Comparison of ENCODE assay signal across 15 mouse cellular contexts in genomic region chr4:141017657-141018436, GRCm38 (mm10). TPM values are rescaled to one million over a fixed set of nuclear protein-coding genes. Genes with fewer than 3 reads are reported as not detected.
DNase-seq lines count a peak whose midpoint lies in the region; ATAC-seq lines count a peak whose summit lies in the region.
"Had no signal": no experiment of that assay in that cellular context is flagged by ENCODE, and none has a peak within 500 bp of the region (broad histone marks: within the 10 kb centered on the region; RNA-seq: fewer than 3 reads in every experiment).

No protein-coding gene starts in this region.

- no peak overlapping the region for H3K4me2 ChIP-seq in heart, embryonic 13.5 days
- H3K4me2 ChIP-seq in heart, embryonic 11.5 days = no peak overlapping the region
- H3K4me2 ChIP-seq in lung, embryonic 16.5 days (ENCODE audit: low read depth, low read length) = no peak overlapping the region
- H3K4me2 ChIP-seq in limb, embryonic 13.5 days (replicated peaks) = no peak overlapping the region

- H3K27ac ChIP-seq in heart, embryonic 13.5 days (replicated peaks) = 0 out of 2 replicates have a peak overlapping the region, but pooled peaks have one; percentile 18
- no peak overlapping the region for H3K27ac ChIP-seq in heart, embryonic 11.5 days (ENCODE audit: low read depth, low read length)
- 0 out of 2 replicates have a peak overlapping the region, but pooled peaks have one; percentile 10 for H3K27ac ChIP-seq in lung, embryonic 16.5 days (ENCODE audit: low read length)
- H3K27ac ChIP-seq in limb, embryonic 13.5 days = peak overlapping the region; percentile 58; the same call in 1 of the 2 replicates

- H3K9ac ChIP-seq in heart, embryonic 13.5 days = peak overlapping the region; percentile 28; the same call in 1 of the 2 replicates
- no peak overlapping the region for H3K9ac ChIP-seq in heart, embryonic 11.5 days (ENCODE audit: low read depth, low read length)
- no peak overlapping the region for H3K9ac ChIP-seq in lung, embryonic 16.5 days (ENCODE audit: low read length)
- H3K9ac ChIP-seq in limb, embryonic 13.5 days = no peak overlapping the region
- H3K9ac ChIP-seq: liver, postnatal 0 days had no signal

- 73% methylated on average over 29 of the region's 29 CpGs for WGBS in heart, embryonic 13.5 days
- 81% methylated on average over 29 of the region's 29 CpGs for WGBS in heart, embryonic 11.5 days (ENCODE audit: insufficient replicate concordance)
- 79% methylated on average over 29 of the region's 29 CpGs for WGBS in lung, embryonic 16.5 days
- WGBS in limb, embryonic 13.5 days = 79% methylated on average over 29 of the region's 29 CpGs

- ATAC-seq in heart, embryonic 13.5 days (ENCODE audit: extremely low read depth, insufficient number of reproducible peaks, low FRiP score, low TSS enrichment) = no peak
- ATAC-seq in heart, embryonic 11.5 days (replicated peaks; ENCODE audit: insufficient number of reproducible peaks, low FRiP score, low TSS enrichment) = no peak
- no peak for ATAC-seq in lung, embryonic 16.5 days (ENCODE audit: low read depth)
- ATAC-seq in limb, embryonic 13.5 days (ENCODE audit: low FRiP score, low read depth) = no peak
- no peak for ATAC-seq in monocyte, adult 5-6 weeks (replicated peaks; ENCODE audit: insufficient number of reproducible peaks, low FRiP score, low TSS enrichment, poor library complexity, severe bottlenecking)
- ATAC-seq: CD4-positive, CD25-positive, alpha-beta regulatory T cell, adult 4 months; inflammation-experienced regulatory T-cells, adult 6 months; liver, postnatal 0 days had no signal

- H3K4me1 ChIP-seq in heart, embryonic 13.5 days = peaks cover 69% of the 10 kb centered on the region
- peaks cover 25% of the 10 kb centered on the region for H3K4me1 ChIP-seq in heart, embryonic 11.5 days (ENCODE audit: control insufficient read depth, insufficient read depth, low read length)
- peaks cover 29% of the 10 kb centered on the region for H3K4me1 ChIP-seq in lung, embryonic 16.5 days (replicated peaks; ENCODE audit: control insufficient read depth, insufficient read depth, low read length)
- peaks cover 86% of the 10 kb centered on the region for H3K4me1 ChIP-seq in limb, embryonic 13.5 days

- DNase-seq in lung, postnatal 25 days (ENCODE audit: low spot score) = no peak
- DNase-seq in ZHBTc4 (ENCODE audit: low read depth, low spot score) = peak; percentile 63
- DNase-seq: cerebellum, adult 2 months; liver, postnatal 0 days; right cerebral cortex, postnatal 25 days had no signal

- H3K27me3 ChIP-seq in heart, embryonic 13.5 days (replicated peaks) = no peaks in the 10 kb centered on the region
- no peaks in the 10 kb centered on the region for H3K27me3 ChIP-seq in heart, embryonic 11.5 days (ENCODE audit: control insufficient read depth, insufficient read depth, low read length)
- H3K27me3 ChIP-seq in lung, embryonic 16.5 days (ENCODE audit: control insufficient read depth, insufficient read depth, low read depth, low read length) = no peaks in the 10 kb centered on the region
- H3K27me3 ChIP-seq in limb, embryonic 13.5 days = no peaks in the 10 kb centered on the region

- H3K36me3 ChIP-seq in heart, embryonic 13.5 days = peaks cover 57% of the 10 kb centered on the region
- peaks cover 11% of the 10 kb centered on the region for H3K36me3 ChIP-seq in heart, embryonic 11.5 days (ENCODE audit: control insufficient read depth, insufficient read depth, low read length)
- peaks cover 19% of the 10 kb centered on the region for H3K36me3 ChIP-seq in lung, embryonic 16.5 days (ENCODE audit: control insufficient read depth, insufficient read depth, low read length)
- H3K36me3 ChIP-seq in limb, embryonic 13.5 days = peaks cover 62% of the 10 kb centered on the region

- no peaks in the 10 kb centered on the region for H3K9me3 ChIP-seq in heart, embryonic 13.5 days
- no peaks in the 10 kb centered on the region for H3K9me3 ChIP-seq in heart, embryonic 11.5 days (replicated peaks; ENCODE audit: control insufficient read depth, low read length)
- H3K9me3 ChIP-seq in lung, embryonic 16.5 days (ENCODE audit: control insufficient read depth, low read length) = no peaks in the 10 kb centered on the region
- H3K9me3 ChIP-seq in limb, embryonic 13.5 days = no peaks in the 10 kb centered on the region
- H3K9me3 ChIP-seq: heart, embryonic 10.5 days; megakaryocyte, embryonic 14.5 days had no signal

- H3K4me3 ChIP-seq in heart, embryonic 13.5 days = no peak overlapping the region
- H3K4me3 ChIP-seq in heart, embryonic 11.5 days (ENCODE audit: low read depth, low read length) = no peak overlapping the region
- no peak overlapping the region for H3K4me3 ChIP-seq in lung, embryonic 16.5 days (ENCODE audit: low read length)
- H3K4me3 ChIP-seq in limb, embryonic 13.5 days = no peak overlapping the region
- H3K4me3 ChIP-seq: heart, embryonic 10.5 days; megakaryocyte, embryonic 14.5 days had no signal

RNA-seq across cellular contexts. Expression of gene Mfap2, which starts 7.6 kb away (rescaled TPM):
- polyA plus RNA-seq in heart, embryonic 13.5 days (2015; fragmentation: Nextera tagmentation; extraction: Ambion mirVana) = 273 and 299 TPM in 2 replicates
- polyA plus RNA-seq in heart, embryonic 11.5 days (2014; fragmentation: Nextera tagmentation; extraction: Ambion mirVana) = 246 and 248 TPM in 2 replicates
- 500 and 511 TPM in 2 replicates for polyA plus RNA-seq in lung, embryonic 16.5 days (2015; fragmentation: Nextera tagmentation; extraction: Ambion mirVana)
- polyA plus RNA-seq in limb, embryonic 13.5 days (2015; fragmentation: Nextera tagmentation; extraction: Ambion mirVana) = 757 and 803 TPM in 2 replicates
- not detected in 3 replicates for total RNA-seq in monocyte, adult 5-6 weeks (2017)
- total RNA-seq: neutrophil, adult 5-6 weeks had no signal
- polyA plus RNA-seq: CD4-positive, CD25-positive, alpha-beta regulatory T cell, adult 4 months; inflammation-experienced regulatory T-cells, adult 6 months had no signal

RNA-seq across cellular contexts. Expression of gene Atp13a2, which starts 31.2 kb away (rescaled TPM):
- 28.7 and 29.4 TPM in 2 replicates for polyA plus RNA-seq in heart, embryonic 13.5 days (2015; fragmentation: Nextera tagmentation; extraction: Ambion mirVana)
- polyA plus RNA-seq in heart, embryonic 11.5 days (2014; fragmentation: Nextera tagmentation; extraction: Ambion mirVana) = 18.2 and 18.9 TPM in 2 replicates
- polyA plus RNA-seq in lung, embryonic 16.5 days (2015; fragmentation: Nextera tagmentation; extraction: Ambion mirVana) = 34.5 and 35.6 TPM in 2 replicates
- 37.4 and 41.8 TPM in 2 replicates for polyA plus RNA-seq in limb, embryonic 13.5 days (2015; fragmentation: Nextera tagmentation; extraction: Ambion mirVana)
- total RNA-seq in monocyte, adult 5-6 weeks (2017) = 29.4 to 38.3 TPM (median 34.3 TPM) in 3 replicates

RNA-seq across cellular contexts. Expression of gene Crocc, which starts 42.5 kb away (rescaled TPM):
- polyA plus RNA-seq in heart, embryonic 13.5 days (2015; fragmentation: Nextera tagmentation; extraction: Ambion mirVana) = 3.4 and 3.5 TPM in 2 replicates
- polyA plus RNA-seq in heart, embryonic 11.5 days (2014; fragmentation: Nextera tagmentation; extraction: Ambion mirVana) = 4.5 and 4.7 TPM in 2 replicates
- 5.3 and 5.5 TPM in 2 replicates for polyA plus RNA-seq in lung, embryonic 16.5 days (2015; fragmentation: Nextera tagmentation; extraction: Ambion mirVana)
- 7.2 and 8.0 TPM in 2 replicates for polyA plus RNA-seq in limb, embryonic 13.5 days (2015; fragmentation: Nextera tagmentation; extraction: Ambion mirVana)
- 4.8 to 12.1 TPM (median 8.5 TPM) in 3 replicates for total RNA-seq in monocyte, adult 5-6 weeks (2017)

RNA-seq across cellular contexts. Expression of gene Sdhb, which starts 56.8 kb away (rescaled TPM):
- polyA plus RNA-seq in heart, embryonic 13.5 days (2015; fragmentation: Nextera tagmentation; extraction: Ambion mirVana) = 807 and 886 TPM in 2 replicates
- 760 and 778 TPM in 2 replicates for polyA plus RNA-seq in heart, embryonic 11.5 days (2014; fragmentation: Nextera tagmentation; extraction: Ambion mirVana)
- polyA plus RNA-seq in lung, embryonic 16.5 days (2015; fragmentation: Nextera tagmentation; extraction: Ambion mirVana) = 347 and 354 TPM in 2 replicates
- 387 and 396 TPM in 2 replicates for polyA plus RNA-seq in limb, embryonic 13.5 days (2015; fragmentation: Nextera tagmentation; extraction: Ambion mirVana)
- 122 to 131 TPM (median 125 TPM) in 3 replicates for total RNA-seq in monocyte, adult 5-6 weeks (2017)
